ENCODE assay signal across 13 mouse cellular contexts in genomic region chr5:9663416-9663815, GRCm38 (mm10).
"Had no signal": no experiment of that assay in that cellular context is flagged by ENCODE, and none has a peak within 500 bp of the region (broad histone marks: within the 10 kb centered on the region; RNA-seq: fewer than 3 reads in every experiment).

No protein-coding gene starts in this region.

- DNase-seq: lung, adult 18-20 months; lung, embryonic 14.5 days; lung, postnatal 10 days; lung, postnatal 4 days; midbrain, embryonic 14.5 days; retina, postnatal 1 day; right cerebral cortex, adult 18-20 months; right cerebral cortex, postnatal 25 days; right cerebral cortex, postnatal 4 days; spleen, adult 18-20 months; thymus, adult 2 months; thymus, postnatal 25 days; thymus, postnatal 4 days had no signal
